Mouse (Mus musculus): Measurements from ENCODE around the gene Hapln3.

DNA sequence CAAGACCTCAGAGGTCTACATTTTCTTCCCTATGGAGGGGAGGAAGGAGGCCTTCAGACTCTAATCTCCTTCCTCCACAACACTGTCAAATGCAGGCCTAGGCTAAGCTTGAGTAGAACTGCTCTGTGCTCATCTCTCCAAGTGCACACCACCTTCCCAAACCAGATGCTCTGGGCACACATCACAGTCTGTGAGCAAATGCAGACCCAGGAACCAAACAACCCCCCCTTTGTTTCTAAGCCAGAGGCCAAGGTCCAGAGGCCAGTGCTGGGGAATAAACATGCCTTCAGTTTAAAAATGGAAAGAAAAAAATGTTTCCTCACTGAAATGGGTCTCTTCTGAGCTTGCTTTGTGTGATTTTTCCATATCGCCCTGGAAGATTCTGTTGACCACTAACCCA is 41.0 kb upstream of the Hapln3 start:
- TF ChIP-seq POLR2A (IDR thresholded peaks at IDR 0.05; ENCODE audit: insufficient read length, low read depth) (no peak), MAX (IDR thresholded peaks at IDR 0.05; ENCODE audit: low read depth) (no peak), E2F4 (IDR thresholded peaks at IDR 0.05; ENCODE audit: insufficient read depth) (no peak)

All from myocyte (in vitro differentiated cells).